Mouse (Mus musculus) induced T-regulatory cell, adult 2 months (primary cell): ENCODE results near the gene Zbtb20.

Source experiments
- DNase-seq: peaks from one replicate; pipeline ENCODE4 v3.0.0-alpha.2; 2012; ENCODE audit warnings: low read depth

Zbtb20 gene

GRCm38 (mm10) chr16:43360838-43361480, 485.3 kb downstream of the Zbtb20 start:
- no peak for DNase-seq

- no peak for DNase-seq
These were observed 487.1 kb downstream of the Zbtb20 start for GRCm38 (mm10) chr16:43362651-43363300.

- no peak for DNase-seq
These were observed 487.6 kb downstream of the Zbtb20 start for GRCm38 (mm10) chr16:43363316-43363715.

- DNase-seq: no peak
These were observed 488.3 kb downstream of the Zbtb20 start for GRCm38 (mm10) chr16:43363751-43364515.

- DNase-seq: no peak
These were observed 488.8 kb downstream of the Zbtb20 start for GRCm38 (mm10) chr16:43364516-43364910.

GRCm38 (mm10) chr16:43365277-43365676, 489.6 kb downstream of the Zbtb20 start:
- no peak for DNase-seq

- no peak for DNase-seq
These were observed 494.9 kb downstream of the Zbtb20 start for GRCm38 (mm10) chr16:43370496-43371020.

- DNase-seq: no peak
These were observed 501.1 kb downstream of the Zbtb20 start for GRCm38 (mm10) chr16:43376782-43377181.

- DNase-seq: no peak
These were observed 504.0 kb downstream of the Zbtb20 start for GRCm38 (mm10) chr16:43379351-43380325.

- no peak for DNase-seq
These were observed 505.5 kb downstream of the Zbtb20 start for GRCm38 (mm10) chr16:43381183-43381582.

- no peak for DNase-seq
These were observed 507.6 kb downstream of the Zbtb20 start for GRCm38 (mm10) chr16:43383149-43383740.

GRCm38 (mm10) chr16:43384953-43385619, 509.4 kb downstream of the Zbtb20 start:
- no peak for DNase-seq

- no peak for DNase-seq
These were observed 510.0 kb downstream of the Zbtb20 start for GRCm38 (mm10) chr16:43385620-43386210.

GRCm38 (mm10) chr16:43386426-43386825, 510.7 kb downstream of the Zbtb20 start:
- no peak for DNase-seq

GRCm38 (mm10) chr16:43388389-43388788, 512.7 kb downstream of the Zbtb20 start:
- DNase-seq: no peak

- DNase-seq: peak; percentile 8
These were observed 514.7 kb downstream of the Zbtb20 start for GRCm38 (mm10) chr16:43390387-43390786.

- no peak for DNase-seq
These were observed 517.7 kb downstream of the Zbtb20 start for GRCm38 (mm10) chr16:43393382-43393781.

GRCm38 (mm10) chr16:43394013-43394568, 518.4 kb downstream of the Zbtb20 start:
- no peak for DNase-seq

- DNase-seq: no peak
These were observed 519.1 kb downstream of the Zbtb20 start for GRCm38 (mm10) chr16:43394760-43395159.
